Mouse (Mus musculus): Measurements from ENCODE around the gene Urb1. TPM values are rescaled to one million over a fixed set of nuclear protein-coding genes. Genes with fewer than 3 reads are reported as not detected.

Gene Urb1
- total RNA-seq, 2 experiments from 2014 or later: 10.8 to 11.3 TPM

- intact Hi-C loops (cut with DNase I): loop anchor here (5.0 kb wide), 1 partner anchor 79 kb away; no protein-coding TSS in a partner anchor
- peak; percentile 64 to 78 for DNase-seq
Observed at GRCm38 (mm10) chr16:90706279-90706678, 103.9 kb downstream of the Urb1 start.

GRCm38 (mm10) chr16:90704161-90704825, 105.9 kb downstream of the Urb1 start:
- DNase-seq: no peak
- intact Hi-C loops (cut with DNase I): no loop called here

- no peak for DNase-seq
- intact Hi-C loops (cut with DNase I): no loop called here
Observed at GRCm38 (mm10) chr16:90703646-90704045, 106.6 kb downstream of the Urb1 start.

GRCm38 (mm10) chr16:90701541-90701940, 108.7 kb downstream of the Urb1 start:
- intact Hi-C loops (cut with DNase I): no loop called here
- no peak for DNase-seq

Other genes with a start within 250 kb of the Urb1 start
- 1 to 10 TPM; 5.3 to 5.9 TPM for gene Mis18a, start 83.0 kb downstream of the Urb1 start, total RNA-seq (2021)
- 10 to 100 TPM; 21.5 to 27.5 TPM for gene Mrap, start 72.2 kb downstream of the Urb1 start, total RNA-seq (2021)
- 1 to 10 TPM; 1.6 to 2.9 TPM for gene Eva1c, start 16.3 kb upstream of the Urb1 start, total RNA-seq (2021)
- gene Cfap298, start 124.7 kb upstream of the Urb1 start, total RNA-seq (2021): 10 to 100 TPM; 29.3 to 34.5 TPM
- 10 to 100 TPM; 29.0 to 30.8 TPM for gene Synj1, start 200.9 kb upstream of the Urb1 start, total RNA-seq (2021)
- 10 to 100 TPM; 22.6 to 27.2 TPM for gene Paxbp1, start 234.1 kb upstream of the Urb1 start, total RNA-seq (2021)